Comparison of ENCODE assay signal across 8 mouse cellular contexts in the genomic region with DNA sequence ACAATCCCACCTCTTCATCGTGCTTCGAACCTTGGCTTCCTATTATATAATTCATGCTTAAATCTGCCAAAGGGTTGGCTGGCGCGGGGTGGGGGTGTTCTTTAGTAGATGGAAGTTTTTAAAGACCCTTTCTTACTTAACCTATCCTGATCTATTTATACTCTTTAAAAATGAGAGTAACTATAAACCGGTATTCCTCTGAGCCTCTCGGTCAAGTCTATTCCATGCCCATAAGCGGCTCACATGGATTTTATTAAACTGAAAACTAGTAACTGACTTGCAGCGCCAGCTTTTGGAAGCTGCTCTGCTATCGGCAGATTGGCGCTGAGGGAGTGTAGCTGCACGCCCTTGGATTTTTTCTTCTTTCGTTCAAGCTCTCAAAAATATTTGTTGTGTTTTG. TPM values are rescaled to one million over a fixed set of nuclear protein-coding genes. Genes with fewer than 3 reads are reported as not detected.
DNase-seq lines count a peak whose midpoint lies in the region; ATAC-seq and TF ChIP-seq lines count a peak whose summit lies in the region.

No protein-coding gene starts in this region.

- 5% methylated on average over 12 of the region's 12 CpGs for WGBS in embryonic facial prominence, embryonic 14.5 days

- intact Hi-C loops in left cerebral cortex, postnatal 36 days (cut with DNase I): loop anchor here (10.0 kb wide), 1 partner anchor 372 kb away; no protein-coding TSS in a partner anchor
- intact Hi-C loops in left cerebral cortex, postnatal 4 days (cut with DNase I): no loop called here
- intact Hi-C loops in gastrocnemius, postnatal 36 days (cut with DNase I): no loop called here

- H3K27ac ChIP-seq in embryonic facial prominence, embryonic 14.5 days (replicated peaks; ENCODE audit: low read depth, low read length): peak overlapping the region; percentile 99
- H3K27ac ChIP-seq in layer of hippocampus, adult 2 months: peak overlapping the region; percentile 71

- no peaks in the 10 kb centered on the region for H3K36me3 ChIP-seq in embryonic facial prominence, embryonic 14.5 days (ENCODE audit: control insufficient read depth, insufficient read depth, low read length)
- H3K36me3 ChIP-seq in myocyte (ENCODE audit: control insufficient read depth, insufficient read depth): no peaks in the 10 kb centered on the region

- no peak for TF ChIP-seq POLR2A in myocyte (IDR thresholded peaks at IDR 0.05; ENCODE audit: insufficient read length, low read depth)

- peak; percentile 31; the same call in 1 of the 2 replicates for ATAC-seq in embryonic facial prominence, embryonic 14.5 days (ENCODE audit: low read depth)

- H3K27me3 ChIP-seq in embryonic facial prominence, embryonic 14.5 days (replicated peaks; ENCODE audit: control insufficient read depth, insufficient read depth, low read length): no peaks in the 10 kb centered on the region
- H3K27me3 ChIP-seq in myocyte (ENCODE audit: control insufficient read depth, insufficient read depth, insufficient read length): peaks cover 6% of the 10 kb centered on the region

- H3K9me3 ChIP-seq in embryonic facial prominence, embryonic 14.5 days (ENCODE audit: control insufficient read depth, low read length): no peaks in the 10 kb centered on the region

- DNase-seq in left cerebral cortex, postnatal 36 days (ENCODE audit: low spot score in 2 of 2): peak; percentile 6 to 9
- DNase-seq in left cerebral cortex, postnatal 4 days: no peak
- DNase-seq in embryonic facial prominence, embryonic 14.5 days (ENCODE audit: low spot score): peak; percentile 85
- DNase-seq in heart, postnatal 4 days: peak; percentile 5
- peak; percentile 14 to 19 for DNase-seq in layer of hippocampus, adult 2 months (ENCODE audit: low spot score in 2 of 2)
- no peak for DNase-seq in spleen, adult 12 weeks (ENCODE audit: low spot score)
- DNase-seq in gastrocnemius, postnatal 36 days: no peak

- no peak overlapping the region for H3ac ChIP-seq in myocyte (ENCODE audit: control insufficient read depth, insufficient read length)

- no peak for TF ChIP-seq CTCF in layer of hippocampus, adult 2 months (conservative IDR thresholded peaks at IDR 0.05)

- peak overlapping the region; percentile 81 for H3K4me3 ChIP-seq in embryonic facial prominence, embryonic 14.5 days (ENCODE audit: low read depth, low read length)
- H3K4me3 ChIP-seq in layer of hippocampus, adult 2 months: peak overlapping the region; percentile 72
- no peak overlapping the region for H3K4me3 ChIP-seq in myocyte

- H3K79me2 ChIP-seq in myocyte (ENCODE audit: control insufficient read depth, insufficient read depth): no peaks in the 10 kb centered on the region

- peaks cover 3% of the 10 kb centered on the region; the same call in 1 of the 2 replicates for H3K4me1 ChIP-seq in embryonic facial prominence, embryonic 14.5 days (ENCODE audit: control insufficient read depth, insufficient read depth, low read length)

- peak overlapping the region; percentile 84 for H3K4me2 ChIP-seq in embryonic facial prominence, embryonic 14.5 days (ENCODE audit: low read depth, low read length)
- peak overlapping the region; percentile 12 for H3K4me2 ChIP-seq in myocyte (ENCODE audit: low read depth)

- H3K9ac ChIP-seq in embryonic facial prominence, embryonic 14.5 days (ENCODE audit: low read depth, low read length): peak overlapping the region; percentile 87

TF ChIP-seq in myocyte, 11 proteins besides CTCF, POLR2A, EP300 and RAD21:
- no peak for TF ChIP-seq USF1 (IDR thresholded peaks at IDR 0.05; ENCODE audit: low read depth)
- TF ChIP-seq MYOG (IDR thresholded peaks at IDR 0.05; ENCODE audit: control insufficient read depth in 1 of 3, insufficient read depth in 1 of 3, insufficient read length in 2 of 3, low read depth in 2 of 3): no peak
- no peak for TF ChIP-seq SRF (IDR thresholded peaks at IDR 0.05; ENCODE audit: control insufficient read depth, insufficient read length, low read depth)
- TF ChIP-seq TCF3 (IDR thresholded peaks at IDR 0.05; ENCODE audit: insufficient read length, low read depth): no peak
- TF ChIP-seq MYOD1 (IDR thresholded peaks at IDR 0.05; ENCODE audit: control insufficient read depth in 1 of 3, insufficient read length in 2 of 3, low read depth in 2 of 3): no peak
- no peak for TF ChIP-seq POLR2AphosphoS2 (IDR thresholded peaks at IDR 0.05; ENCODE audit: insufficient read length, low read depth)

RNA-seq across cellular contexts. Expression of gene Mme, which starts 55.1 kb away (rescaled TPM):
- 10 to 100 TPM in 1 of 2 experiments, 1 to 10 TPM in 1; 7.4 to 10.9 TPM for total RNA-seq in left cerebral cortex, postnatal 36 days (2021)
- total RNA-seq in left cerebral cortex, postnatal 4 days (2021): 10 to 100 TPM in 1 of 2 experiments, 1 to 10 TPM in 1; 9.0 to 12.5 TPM
- polyA plus RNA-seq in embryonic facial prominence, embryonic 14.5 days (2014; fragmentation: Nextera tagmentation; extraction: Ambion mirVana): 51.6 and 58.8 TPM in 2 replicates
- 1 to 10 TPM; 3.5 to 4.2 TPM for total RNA-seq in heart, postnatal 4 days (2021)
- 1 to 10 TPM; 7.0 to 7.4 TPM for total RNA-seq in layer of hippocampus, adult 2 months (2021)
- not detected for polyA plus RNA-seq in myocyte (2012; fragmentation: generic; extraction: Trizol)
- total RNA-seq in gastrocnemius, postnatal 36 days (2021): 1 to 10 TPM; 4.0 to 4.9 TPM

Comparison
In these comparisons a context has a peak if more than half of its experiments do, and no peak if none do; other contexts are left out.
1. DNase-seq: peak in left cerebral cortex, postnatal 36 days (2 of 2), embryonic facial prominence, embryonic 14.5 days (single experiment), heart, postnatal 4 days (single experiment) and layer of hippocampus, adult 2 months (2 of 2); none in left cerebral cortex, postnatal 4 days (single experiment), spleen, adult 12 weeks (single experiment) and gastrocnemius, postnatal 36 days (0 of 2).